Mouse (Mus musculus) c-Kit-negative CD71-positive TER-119-positive erythroid progenitor cells, embryonic 14.5 days (primary cell): ENCODE data around the gene Adgrf4.
A peak's percentile ranks its signal among the peaks of the same experiment; 100 is the strongest.

ENCODE experiments used
- DNase-seq: peaks from one replicate; pipeline ENCODE4 v3.0.0-alpha.2; 2013; ENCODE audit warnings: low read depth, low spot score

The Adgrf4 gene

GRCm38 (mm10) chr17:42692136-42692535 is at the start of gene Adgrf4:
Adgrf4 (minus strand) TSS chr17:42692284.
- no peak for DNase-seq

- DNase-seq: no peak
Observed at GRCm38 (mm10) chr17:42741801-42742217, 49.7 kb upstream of the Adgrf4 start, which contains the start of gene Adgrf2. Adgrf2 (minus strand) TSS chr17:42742179.

GRCm38 (mm10) chr17:42738794-42739193 is 46.7 kb upstream of the Adgrf4 start:
- DNase-seq: no peak

- no peak for DNase-seq
Observed at GRCm38 (mm10) chr17:42717161-42717560, 25.1 kb upstream of the Adgrf4 start.

- no peak for DNase-seq
Observed at GRCm38 (mm10) chr17:42714991-42715390, 22.9 kb upstream of the Adgrf4 start.

DNA sequence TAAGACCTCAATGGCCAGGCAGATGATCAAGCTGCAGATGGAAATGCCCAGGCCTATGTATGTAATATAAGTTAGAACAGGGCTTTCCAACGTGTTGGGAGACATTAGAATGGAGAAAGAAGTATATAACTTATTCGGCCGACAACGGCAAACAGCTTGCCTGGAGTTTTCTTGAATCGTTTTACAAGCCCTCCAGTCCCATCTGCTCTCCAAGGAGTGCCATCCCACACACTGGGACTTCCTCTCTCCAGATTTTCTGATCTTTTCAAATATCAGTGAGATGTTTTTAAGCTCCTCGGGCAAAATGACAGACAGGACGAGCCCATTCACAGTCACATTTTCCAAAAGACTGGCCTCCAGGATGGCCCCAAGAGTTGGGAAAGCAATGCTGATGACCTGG is 18.6 kb upstream of the Adgrf4 start:
- DNase-seq: no peak

DNA sequence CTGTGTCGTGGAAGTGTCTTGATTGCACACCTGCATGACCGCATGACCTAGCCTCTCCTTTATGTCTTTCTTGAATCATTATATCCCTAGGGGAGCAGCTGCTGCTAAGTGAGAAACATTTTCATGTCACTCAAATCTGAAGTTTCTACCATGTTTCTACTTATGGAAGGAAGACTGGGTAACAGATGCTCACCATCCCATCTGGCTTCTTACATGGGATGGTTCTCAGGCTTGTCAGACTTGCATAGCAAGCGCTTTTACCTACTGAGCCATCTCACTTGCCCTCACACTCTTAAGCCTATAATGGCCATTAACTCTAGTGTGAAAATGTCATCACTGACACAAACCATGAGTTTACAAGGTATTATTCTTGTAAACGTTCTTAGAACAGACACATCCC is 13.5 kb upstream of the Adgrf4 start:
- no peak for DNase-seq

- DNase-seq: no peak
Observed at GRCm38 (mm10) chr17:42702198-42702597, 10.1 kb upstream of the Adgrf4 start.

- DNase-seq: no peak
Observed at GRCm38 (mm10) chr17:42694730-42695129, 2.6 kb upstream of the Adgrf4 start.

DNA sequence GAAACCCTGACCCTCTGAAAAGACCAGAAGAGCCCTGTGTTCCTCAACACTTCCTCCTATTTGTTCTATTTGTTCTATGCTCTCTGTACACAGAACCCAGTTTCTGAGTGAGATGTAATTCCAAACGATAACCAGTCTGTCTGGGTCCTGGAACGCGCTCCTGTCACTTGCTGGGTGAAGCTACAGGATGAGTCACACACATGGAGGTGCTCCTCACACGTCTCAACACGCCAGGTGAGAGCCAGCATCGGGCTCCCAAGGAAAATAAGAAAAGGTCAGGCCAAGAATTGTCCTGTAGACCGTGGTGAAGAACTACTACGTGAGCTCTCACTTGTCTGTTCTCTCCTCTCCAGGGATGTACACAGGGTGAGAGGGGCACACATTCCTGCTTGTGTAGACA is 1.6 kb downstream of the Adgrf4 start:
- DNase-seq: no peak

GRCm38 (mm10) chr17:42658634-42659422 is 33.3 kb downstream of the Adgrf4 start:
- peak; percentile 1 for DNase-seq

DNA sequence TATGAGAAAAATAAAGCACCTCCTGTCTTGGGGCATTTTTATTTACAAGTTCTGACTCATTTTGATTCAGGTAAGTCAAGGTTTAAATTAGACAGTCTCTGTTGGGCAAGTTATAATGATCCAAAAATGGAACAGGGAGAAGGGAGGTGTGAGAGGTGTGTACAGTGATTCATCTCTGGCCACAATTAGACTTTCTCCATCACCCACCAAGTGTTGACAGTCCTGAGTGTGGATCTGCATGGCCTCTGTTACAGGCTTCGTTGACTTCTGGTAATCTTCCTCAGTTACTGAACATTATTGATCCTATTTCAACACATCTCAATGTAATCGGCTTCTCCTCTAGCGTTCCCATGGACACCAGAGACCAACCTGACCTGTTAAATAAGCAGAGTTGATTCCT is 48.7 kb downstream of the Adgrf4 start:
- no peak for DNase-seq

DNA sequence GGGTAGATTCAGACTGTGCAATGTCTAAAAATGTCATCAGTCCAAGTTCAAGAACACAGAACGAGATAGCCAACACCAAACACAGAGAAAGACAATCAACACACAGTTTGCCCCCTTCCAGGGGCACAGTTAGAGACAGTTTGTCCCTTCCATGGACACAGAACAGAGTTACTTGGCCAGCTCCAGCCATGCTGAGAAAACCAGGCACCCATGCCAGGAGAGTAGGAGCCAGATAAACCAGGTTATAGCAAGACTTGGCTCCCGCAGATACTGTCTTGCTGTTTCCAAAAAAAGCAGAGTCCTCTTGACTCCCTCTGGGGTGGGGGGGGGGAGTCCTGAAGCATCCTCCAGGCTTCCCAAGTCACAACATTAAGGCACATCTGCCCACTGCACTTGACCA is 61.9 kb downstream of the Adgrf4 start:
- no peak for DNase-seq

GRCm38 (mm10) chr17:42613043-42613737 is 78.9 kb downstream of the Adgrf4 start:
- DNase-seq: peak; percentile 0

GRCm38 (mm10) chr17:42611295-42611694 is 80.8 kb downstream of the Adgrf4 start, which contains the start of gene Opn5:
Opn5 (minus strand) TSS chr17:42611395.
- no peak for DNase-seq

DNA sequence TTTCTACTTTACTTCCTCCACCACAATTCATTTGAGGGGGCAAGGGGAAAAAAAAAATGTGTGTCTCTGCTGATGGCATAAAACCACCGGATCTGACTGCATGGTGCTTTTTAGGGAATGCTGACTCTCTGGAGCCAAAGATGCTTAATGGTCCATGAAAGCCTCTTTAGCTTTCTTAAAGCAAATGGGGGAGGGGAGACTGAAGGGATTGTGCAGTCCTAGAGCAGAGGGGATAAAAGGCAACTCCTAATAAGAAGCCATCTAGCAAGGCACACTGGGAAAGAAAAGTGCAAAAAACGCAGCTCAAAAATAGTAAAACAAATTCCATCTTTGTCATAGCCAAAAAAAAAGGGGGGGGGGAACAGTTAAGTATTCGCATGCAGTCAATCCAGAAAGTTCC is 83.8 kb downstream of the Adgrf4 start:
- no peak for DNase-seq
